Mouse (Mus musculus) neural tube, embryonic 11.5 days (tissue): Measurements from ENCODE around the gene 2310022B05Rik. TPM values are rescaled to one million over a fixed set of nuclear protein-coding genes. Genes with fewer than 3 reads are reported as not detected.

Source experiments
- ATAC-seq: fragments of 200-750 bp; cut with Nextera tagmentation; 2 replicates; pipeline ENCODE4 v1.8.0; 2017; ENCODE audit warnings: moderate number of reproducible peaks, mild to moderate bottlenecking, moderate TSS enrichment, moderate library complexity; ENCODE audit not compliant: insufficient read depth, low FRiP score, low TSS enrichment
- DNase-seq: peaks from one replicate; pipeline ENCODE4 v3.0.0-alpha.2; 2015; ENCODE audit warnings: low spot score
- H3K27ac ChIP-seq: fragments of 300-500 bp; sonication (generic); 2 replicates; pipeline ENCODE4 v1.5.1; 2014; ENCODE audit warnings: low read depth, mild to moderate bottlenecking, low read length
- H3K27me3 ChIP-seq: fragments of 300-500 bp; sonication (generic); 2 replicates; pipeline ENCODE4 v1.6.1; 2014; ENCODE audit warnings: mild to moderate bottlenecking, low read length, mixed read lengths; ENCODE audit not compliant: control insufficient read depth, insufficient read depth
- H3K36me3 ChIP-seq: fragments of 300-500 bp; sonication (generic); 2 replicates; pipeline ENCODE4 v1.6.1; 2014; ENCODE audit warnings: mild to moderate bottlenecking, low read length, moderate library complexity, mixed read lengths; ENCODE audit not compliant: control insufficient read depth, insufficient read depth
- H3K4me1 ChIP-seq: fragments of 300-500 bp; sonication (generic); 2 replicates; pipeline ENCODE4 v1.6.1; 2014; ENCODE audit warnings: low read length, mixed read lengths; ENCODE audit not compliant: control insufficient read depth, insufficient read depth
- H3K4me2 ChIP-seq: fragments of 300-500 bp; sonication (generic); 2 replicates; pipeline ENCODE4 v1.6.1; 2014; ENCODE audit warnings: low read depth, mild to moderate bottlenecking, moderate library complexity
- H3K4me3 ChIP-seq: fragments of 300-500 bp; sonication (generic); 2 replicates; pipeline ENCODE4 v1.5.1; 2014; ENCODE audit warnings: low read depth, low read length
- H3K9ac ChIP-seq: fragments of 300-500 bp; sonication (generic); 2 replicates; pipeline ENCODE4 v1.6.1; 2014; ENCODE audit warnings: mild to moderate bottlenecking, low read length
- H3K9me3 ChIP-seq: fragments of 300-500 bp; sonication (generic); 2 replicates; pipeline ENCODE4 v1.6.1; 2016; ENCODE audit warnings: low read length; ENCODE audit not compliant: control insufficient read depth
- WGBS: fragments of 180-500 bp; shearing (Covaris S2); extraction: QIAGEN DNeasy Blood & Tissue Kit; methylation state at CpG from one replicate; pipeline ENCODE4 v1.1.7; 2014; 5-methylcytosine and 5-hydroxymethylcytosine counted together
- polyA plus RNA-seq: library from polyadenylated mRNA; unstranded; fragments of >200 nt; fragmentation: Nextera tagmentation; extraction: Ambion mirVana; gene quantifications from 2 replicates; pipeline ENCODE4 v1.2.1, GENCODE M21; 2014

The 2310022B05Rik gene
- polyA plus RNA-seq, 1 experiment from 2014 or later, result 34.3 TPM

DNA sequence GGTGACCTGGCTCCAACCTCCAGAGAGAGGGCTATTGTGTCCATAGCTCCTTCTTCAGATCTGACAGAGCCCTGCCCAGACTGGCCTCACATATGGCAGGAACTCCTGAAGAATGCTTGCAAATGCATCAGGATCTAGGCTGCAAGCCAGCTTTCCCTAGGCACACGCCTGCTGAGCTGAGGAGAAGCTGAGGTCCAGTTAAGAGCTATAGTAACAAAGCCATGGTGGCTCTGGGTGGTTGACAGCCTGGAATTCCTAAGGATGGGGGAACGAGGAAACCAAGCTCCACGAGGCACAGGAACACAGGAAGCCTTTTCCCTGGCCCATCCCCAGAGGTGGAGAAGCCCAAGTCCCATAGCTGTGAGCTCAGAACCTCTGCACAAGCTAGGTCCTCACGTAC lies 10.6 kb downstream of the 2310022B05Rik start:
- no peaks in the 10 kb centered on the region for H3K36me3 ChIP-seq
- H3K4me2 ChIP-seq, result no peak overlapping the region
- H3K9ac ChIP-seq, result no peak overlapping the region
- ATAC-seq, result no peak
- no peaks in the 10 kb centered on the region for H3K4me1 ChIP-seq
- DNase-seq, result no peak
- no peaks in the 10 kb centered on the region for H3K9me3 ChIP-seq
- H3K27ac ChIP-seq, result no peak overlapping the region
- 36% methylated on average over 4 of the region's 4 CpGs for WGBS
- no peaks in the 10 kb centered on the region for H3K27me3 ChIP-seq
- H3K4me3 ChIP-seq, result no peak overlapping the region

DNA sequence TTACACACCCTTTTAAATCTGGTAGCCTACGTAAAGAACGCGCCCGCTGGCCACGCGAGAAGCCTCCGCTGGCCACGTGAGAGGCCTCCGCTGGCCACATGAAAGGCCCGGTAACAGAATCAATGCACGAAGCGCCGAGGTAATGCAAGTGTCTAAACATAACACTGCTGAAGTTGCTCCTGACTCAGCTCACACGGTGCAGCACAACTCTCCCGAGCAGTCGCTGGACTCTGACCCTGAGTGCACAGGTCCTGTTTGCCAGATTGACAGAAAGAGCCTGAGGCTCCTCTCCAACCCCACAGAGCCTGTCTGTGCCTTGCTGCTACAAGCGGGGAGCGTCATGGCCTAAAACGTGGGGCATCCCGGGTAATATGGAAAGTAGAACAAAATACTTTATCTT lies 11.4 kb downstream of the 2310022B05Rik start:
- Histone ChIP-seq H3K4me3 (no peak overlapping the region), H3K27ac (no peak overlapping the region), H3K36me3 (no peaks in the 10 kb centered on the region), H3K4me2 (no peak overlapping the region), H3K4me1 (no peaks in the 10 kb centered on the region), H3K9ac (no peak overlapping the region), H3K27me3 (no peaks in the 10 kb centered on the region), H3K9me3 (no peaks in the 10 kb centered on the region)
- 91% methylated on average over 20 of the region's 20 CpGs for WGBS
- DNase-seq (no peak), ATAC-seq (no peak)

DNA sequence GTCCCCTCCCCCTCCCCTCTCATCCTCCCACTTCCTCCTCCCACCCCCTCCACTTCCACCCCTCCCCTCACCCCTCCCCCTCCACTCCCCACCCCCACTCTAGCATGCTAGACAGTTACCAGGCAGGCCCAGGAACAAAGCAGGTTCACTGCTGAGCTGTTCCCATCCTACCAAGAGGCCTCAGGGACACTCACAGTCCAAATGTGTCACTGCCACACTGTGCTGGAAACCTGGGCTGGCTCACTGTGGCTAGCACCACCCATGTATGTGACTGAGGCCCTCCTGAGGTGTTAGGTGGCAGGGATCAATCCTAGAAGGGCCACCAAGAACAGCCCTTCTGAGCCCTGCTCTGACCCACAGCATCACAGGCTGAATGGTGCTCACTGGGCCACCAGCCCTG lies 14.9 kb downstream of the 2310022B05Rik start:
- no peak overlapping the region for H3K4me3 ChIP-seq
- no peak overlapping the region for H3K4me2 ChIP-seq
- H3K9me3 ChIP-seq, result no peaks in the 10 kb centered on the region
- no peaks in the 10 kb centered on the region for H3K36me3 ChIP-seq
- no peak overlapping the region for H3K27ac ChIP-seq
- 0 out of 2 replicates have a peak, but pooled peaks cover 7% of the 10 kb centered on the region for H3K4me1 ChIP-seq
- no peak for DNase-seq
- H3K9ac ChIP-seq, result no peak overlapping the region
- no peak for ATAC-seq
- no peaks in the 10 kb centered on the region for H3K27me3 ChIP-seq

DNA sequence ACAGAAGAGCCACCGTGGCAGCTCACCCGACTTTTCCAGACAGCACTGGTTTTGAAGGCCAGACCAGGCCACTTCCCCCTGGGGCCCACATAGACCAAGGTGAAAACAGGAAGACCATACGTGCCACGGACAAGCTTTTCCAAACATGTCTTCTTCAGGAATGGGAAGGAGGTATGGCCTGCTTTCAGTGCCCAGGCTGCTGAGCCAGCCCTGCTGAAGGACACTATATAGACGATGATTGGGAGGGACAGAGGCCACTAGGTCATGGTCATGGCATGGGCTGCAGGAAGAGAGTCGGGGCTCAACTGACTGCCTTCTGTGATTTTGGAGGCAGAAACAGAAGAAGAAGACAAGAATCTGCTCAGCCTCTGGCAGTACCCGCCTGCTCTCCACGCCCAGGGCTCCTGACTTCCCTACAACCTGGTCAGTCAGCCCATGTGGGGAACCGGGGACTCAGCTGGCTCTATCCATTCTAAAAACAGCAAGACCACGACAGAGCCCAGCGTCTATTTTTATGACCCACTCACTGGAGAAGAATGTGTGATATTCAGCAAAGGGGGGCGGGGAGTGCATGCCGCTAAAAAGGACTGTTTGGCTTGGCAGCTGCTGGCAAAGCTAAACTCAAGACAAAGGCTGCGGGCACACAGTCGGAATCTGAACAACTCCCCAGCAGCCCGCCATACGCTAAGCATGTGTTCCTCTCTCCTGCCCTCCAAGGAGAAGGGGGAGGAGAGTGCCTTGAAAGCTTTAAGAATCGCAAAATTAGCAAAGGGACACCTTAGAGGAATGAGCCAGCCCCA lies 19.4 kb downstream of the 2310022B05Rik start:
- ATAC-seq, result no peak
- peak; percentile 35 for DNase-seq
- Histone ChIP-seq H3K27ac (peak overlapping the region; percentile 35; the same call in 1 of the 2 replicates), H3K9ac (peak overlapping the region; percentile 31), H3K4me3 (no peak overlapping the region), H3K36me3 (0 out of 2 replicates have a peak, but pooled peaks cover 2% of the 10 kb centered on the region), H3K4me1 (0 out of 2 replicates have a peak, but pooled peaks cover 7% of the 10 kb centered on the region), H3K27me3 (no peaks in the 10 kb centered on the region), H3K4me2 (no peak overlapping the region), H3K9me3 (no peaks in the 10 kb centered on the region)
- WGBS, result 61% methylated on average over 18 of the region's 18 CpGs

DNA sequence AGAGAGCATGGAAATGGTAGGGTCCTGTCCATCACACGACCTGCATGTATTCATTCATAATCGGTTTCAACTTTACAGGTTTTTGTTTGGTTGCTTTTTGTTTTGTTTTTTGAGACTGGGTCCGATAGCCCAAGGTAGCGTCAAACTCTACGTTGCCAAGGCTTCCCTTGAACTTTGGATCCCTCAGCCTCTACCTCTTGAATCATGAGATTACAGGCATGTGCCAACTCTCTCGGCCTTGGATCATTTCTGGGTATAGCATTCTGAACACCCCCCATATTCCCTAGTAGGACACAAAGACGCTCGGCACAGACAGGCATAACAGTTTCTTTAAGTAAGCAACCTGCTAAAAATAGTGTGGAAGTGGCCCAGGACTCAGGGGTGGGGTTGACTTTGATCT lies 21.6 kb downstream of the 2310022B05Rik start:
- Histone ChIP-seq H3K9ac (no peak overlapping the region), H3K27ac (no peak overlapping the region), H3K9me3 (no peaks in the 10 kb centered on the region), H3K4me2 (no peak overlapping the region), H3K36me3 (0 out of 2 replicates have a peak, but pooled peaks cover 4% of the 10 kb centered on the region), H3K4me3 (no peak overlapping the region), H3K27me3 (no peaks in the 10 kb centered on the region), H3K4me1 (0 out of 2 replicates have a peak, but pooled peaks cover 7% of the 10 kb centered on the region)
- 97% methylated on average over 8 of the region's 8 CpGs for WGBS
- DNase-seq, result no peak
- no peak for ATAC-seq

DNA sequence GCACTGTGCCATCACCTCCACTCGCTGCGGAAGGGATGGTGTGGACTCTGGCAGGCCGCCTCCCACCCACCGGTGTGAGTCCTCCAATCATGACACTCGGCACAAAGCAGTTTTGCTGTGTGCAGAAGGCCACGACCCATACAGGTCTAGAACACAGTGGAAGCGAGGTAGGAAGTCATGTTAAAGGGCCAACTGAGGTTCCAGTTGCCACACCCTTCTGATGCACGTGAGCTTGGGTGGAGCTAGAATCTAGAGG lies 28.0 kb downstream of the 2310022B05Rik start:
- Histone ChIP-seq H3K36me3 (0 out of 2 replicates have a peak, but pooled peaks cover 4% of the 10 kb centered on the region), H3K9ac (no peak overlapping the region), H3K9me3 (no peaks in the 10 kb centered on the region), H3K4me1 (no peaks in the 10 kb centered on the region), H3K27ac (no peak overlapping the region), H3K27me3 (no peaks in the 10 kb centered on the region), H3K4me3 (no peak overlapping the region), H3K4me2 (no peak overlapping the region)
- 87% methylated on average over 8 of the region's 8 CpGs for WGBS
- ATAC-seq (no peak), DNase-seq (no peak)

DNA sequence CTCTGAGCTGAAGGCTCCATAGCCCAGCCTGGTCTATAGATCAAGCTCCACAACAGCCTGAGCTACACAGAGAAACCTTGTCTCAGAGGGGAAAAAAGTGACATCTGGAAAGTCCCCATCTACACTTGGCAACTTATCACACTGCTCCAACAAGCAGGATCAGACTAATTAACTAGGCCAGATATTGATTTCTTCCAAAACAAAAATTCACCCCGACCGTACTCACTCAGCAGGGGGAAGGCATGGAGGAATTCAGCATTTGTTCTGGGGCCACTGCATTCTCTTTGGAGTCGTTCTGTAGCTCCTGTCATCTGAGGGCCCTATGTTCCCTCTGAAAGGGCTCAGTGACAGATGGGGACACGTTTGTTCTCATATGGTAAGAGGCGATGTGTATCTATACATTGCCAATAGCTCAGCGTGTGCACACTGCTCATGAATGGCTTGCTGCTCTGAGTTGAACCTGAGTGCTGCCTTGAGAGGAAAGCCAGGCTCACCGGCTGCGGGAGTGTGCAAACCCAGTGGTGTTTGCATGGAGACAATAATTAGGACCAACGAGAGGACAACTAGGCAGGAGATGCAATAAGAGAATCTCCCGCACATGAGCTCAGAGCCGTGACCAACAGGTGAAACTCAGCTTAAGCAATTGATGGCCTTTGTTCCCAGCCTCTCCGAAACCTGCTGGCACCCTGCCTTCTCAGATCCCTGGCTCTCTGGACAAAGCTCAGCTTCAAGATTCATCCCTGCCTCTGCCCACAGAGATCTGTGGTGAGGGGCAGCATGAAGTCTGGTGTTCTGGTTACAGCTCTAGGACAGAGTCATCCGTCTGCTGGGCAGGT lies 28.5 kb downstream of the 2310022B05Rik start:
- no peak for DNase-seq
- no peak overlapping the region for H3K27ac ChIP-seq
- no peaks in the 10 kb centered on the region for H3K4me1 ChIP-seq
- H3K4me3 ChIP-seq, result no peak overlapping the region
- H3K27me3 ChIP-seq, result no peaks in the 10 kb centered on the region
- no peak for ATAC-seq
- no peak overlapping the region for H3K9ac ChIP-seq
- H3K36me3 ChIP-seq, result 0 out of 2 replicates have a peak, but pooled peaks cover 2% of the 10 kb centered on the region
- 81% methylated on average over 13 of the region's 13 CpGs for WGBS
- H3K9me3 ChIP-seq, result no peaks in the 10 kb centered on the region
- H3K4me2 ChIP-seq, result no peak overlapping the region

DNA sequence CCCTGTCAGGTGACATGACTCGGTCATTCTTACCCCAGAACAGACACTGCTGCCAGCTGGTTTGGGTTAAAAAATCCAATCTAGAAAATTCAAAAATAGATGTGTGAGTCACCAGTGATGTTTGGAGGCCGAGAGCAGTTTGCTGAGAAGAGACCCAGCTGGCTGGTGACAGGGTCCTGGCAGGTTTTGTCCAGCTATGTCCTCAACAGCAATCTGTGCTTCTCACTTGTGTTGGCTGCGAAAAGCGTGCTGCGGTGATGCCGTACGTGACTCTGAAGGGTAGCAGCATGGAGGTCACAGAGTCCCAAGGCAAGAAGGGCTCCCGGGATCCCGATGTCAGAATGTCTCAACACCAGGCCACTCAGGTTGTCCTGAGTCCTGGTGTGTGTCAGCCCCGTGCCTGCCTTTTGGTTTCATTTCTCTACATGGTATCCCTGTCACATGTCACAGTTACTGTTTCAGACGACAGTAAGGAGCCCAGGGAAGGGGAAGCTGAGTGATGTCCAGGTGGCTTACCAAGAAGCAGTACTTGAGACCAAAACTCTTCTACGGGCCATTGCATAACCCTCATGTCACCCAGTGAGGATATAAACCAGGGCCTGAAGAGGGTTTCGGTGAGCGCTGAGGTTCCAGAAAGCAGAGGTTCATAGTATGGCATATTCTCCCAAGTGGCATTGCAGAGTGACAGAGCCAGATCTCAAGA lies 30.0 kb downstream of the 2310022B05Rik start:
- H3K4me2 ChIP-seq, result no peak overlapping the region
- no peaks in the 10 kb centered on the region for H3K4me1 ChIP-seq
- 89% methylated on average over 14 of the region's 14 CpGs for WGBS
- H3K36me3 ChIP-seq, result no peaks in the 10 kb centered on the region
- H3K27me3 ChIP-seq, result no peaks in the 10 kb centered on the region
- no peak overlapping the region for H3K27ac ChIP-seq
- no peak overlapping the region for H3K9ac ChIP-seq
- DNase-seq (no peak), ATAC-seq (no peak)
- no peak overlapping the region for H3K4me3 ChIP-seq
- no peaks in the 10 kb centered on the region for H3K9me3 ChIP-seq
